Mouse (Mus musculus): ENCODE results near the gene Tma7. TPM values are rescaled to one million over a fixed set of nuclear protein-coding genes. Genes with fewer than 3 reads are reported as not detected.
A peak's percentile ranks its signal among the peaks of the same experiment; 100 is the strongest.

Tma7 gene
- total and polyA plus RNA-seq, 3 experiments = 366 to 400 TPM; not detected in 1

DNA sequence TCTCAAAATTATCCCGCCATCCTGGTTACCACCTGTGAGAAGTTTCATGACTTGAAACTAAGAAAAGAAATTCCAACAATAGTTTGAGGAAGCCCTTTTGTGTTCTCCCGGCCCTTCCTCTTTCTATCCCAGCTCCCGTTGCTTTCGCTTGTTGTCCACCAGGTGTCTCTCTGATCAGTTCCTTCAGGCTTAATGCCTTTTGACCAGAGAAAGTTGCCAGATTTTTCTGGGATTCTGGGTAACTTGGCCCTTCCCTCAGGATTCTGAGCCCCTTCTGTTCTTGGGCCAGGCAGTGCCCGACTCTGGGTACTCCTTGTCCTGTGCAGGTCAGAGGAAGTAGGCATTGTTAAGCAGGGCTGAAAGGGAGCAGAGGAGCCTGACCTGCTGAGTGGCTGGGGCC, 5.6 kb upstream of the Tma7 start:
- TF ChIP-seq CTCF (IDR thresholded peaks at IDR 0.05 in 2 of 3, conservative IDR thresholded peaks at IDR 0.05 in 1 of 3; ENCODE audit: control insufficient read depth in 1 of 3, insufficient read depth in 1 of 3, low read depth in 2 of 3, low read length in 3 of 3, poor library complexity in 1 of 3, severe bottlenecking in 1 of 3) (peak in 2 of 3 experiments; percentile 20 to 25; a peak in 2 of 6 replicates), EP300 (IDR thresholded peaks at IDR 0.05; ENCODE audit: low read depth in 1 of 2, low read length in 2 of 2) (no peak), MAX (IDR thresholded peaks at IDR 0.05; ENCODE audit: low read length) (no peak), USF1 (IDR thresholded peaks at IDR 0.05; ENCODE audit: low read depth, low read length) (no peak), SMC3 (IDR thresholded peaks at IDR 0.05; ENCODE audit: low read depth, low read length) (peak; percentile 15; the same call in 1 of the 2 replicates), NELFE (IDR thresholded peaks at IDR 0.05; ENCODE audit: low read depth, low read length) (no peak), POLR2AphosphoS5 (IDR thresholded peaks at IDR 0.05; ENCODE audit: borderline replicate concordance, low read depth, low read length) (no peak), CHD2 (IDR thresholded peaks at IDR 0.05; ENCODE audit: low read length) (no peak), TBP (IDR thresholded peaks at IDR 0.05; ENCODE audit: low read depth, low read length) (no peak), SIN3A (IDR thresholded peaks at IDR 0.05; ENCODE audit: low read length) (no peak), JUND (IDR thresholded peaks at IDR 0.05; ENCODE audit: low read depth, low read length) (no peak), MXI1 (IDR thresholded peaks at IDR 0.05; ENCODE audit: low read depth, low read length) (no peak), HCFC1 (IDR thresholded peaks at IDR 0.05; ENCODE audit: low read depth, low read length) (no peak), MYC (IDR thresholded peaks at IDR 0.05; ENCODE audit: low read depth, low read length) (no peak), ELF1 (IDR thresholded peaks at IDR 0.05; ENCODE audit: low read depth, low read length) (no peak), GATA1 (IDR thresholded peaks at IDR 0.05; ENCODE audit: low read depth, low read length) (no peak), MYB (IDR thresholded peaks at IDR 0.05; ENCODE audit: low read depth, low read length) (no peak)
- no peak overlapping the region for H3K27ac ChIP-seq (ENCODE audit: control insufficient read depth, low read depth, low read length)

DNA sequence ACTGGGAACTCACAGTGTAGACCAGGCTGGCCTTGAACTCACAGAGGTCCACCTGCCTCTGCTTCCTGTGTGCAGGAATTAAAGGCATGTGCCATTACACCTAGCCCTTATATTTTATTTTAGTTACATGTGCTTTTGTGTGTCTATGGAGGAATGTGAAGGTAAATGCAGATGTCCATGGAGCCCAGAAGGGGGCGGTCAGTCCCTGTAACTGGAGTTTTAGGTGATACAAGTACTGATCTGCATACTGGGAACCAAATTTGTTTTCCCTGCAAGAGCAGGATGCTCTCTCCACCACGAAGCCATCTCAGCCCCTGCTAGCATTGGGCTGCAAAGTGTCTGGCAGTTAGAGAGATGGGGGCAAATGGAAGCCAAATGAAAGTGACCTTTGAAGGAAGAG, 2.5 kb upstream of the Tma7 start:
- DNase-seq (ENCODE audit: low read depth, low spot score) = peak; percentile 64
- H3K36me3 ChIP-seq (ENCODE audit: control insufficient read depth in 1 of 2, insufficient read depth in 2 of 2, low read length in 2 of 2) = peaks cover 0 to 6% of the 10 kb centered on the region in 2 experiments; a peak in 3 of 4 replicates
- no peaks in the 10 kb centered on the region for H3K9me3 ChIP-seq (replicated peaks; ENCODE audit: insufficient read depth, low read length)
- H3K4me1 ChIP-seq (ENCODE audit: control insufficient read depth in 1 of 2, insufficient read depth in 2 of 2, low read length in 2 of 2) = peaks cover 0 to 9% of the 10 kb centered on the region in 2 experiments; a peak in 2 of 4 replicates
- no peak overlapping the region for H3K27ac ChIP-seq (ENCODE audit: control insufficient read depth, low read depth, low read length)
- H3K27me3 ChIP-seq (ENCODE audit: control insufficient read depth in 1 of 2, insufficient read depth in 2 of 2, low read length in 2 of 2) = no peaks in the 10 kb centered on the region
- no peak overlapping the region for H3K4me3 ChIP-seq (ENCODE audit: control insufficient read depth in 1 of 2, insufficient read depth in 1 of 2, low read depth in 2 of 2, low read length in 2 of 2)
- no peak for TF ChIP-seq TBP (IDR thresholded peaks at IDR 0.05; ENCODE audit: low read depth, low read length)
- no peak for TF ChIP-seq JUND (IDR thresholded peaks at IDR 0.05; ENCODE audit: low read depth, low read length)
- TF ChIP-seq MAX (IDR thresholded peaks at IDR 0.05; ENCODE audit: low read length) = 0 out of 2 replicates have a peak, but pooled peaks have one; percentile 42
- TF ChIP-seq ELF1 (IDR thresholded peaks at IDR 0.05; ENCODE audit: low read depth, low read length) = no peak
- no peak for TF ChIP-seq UBTF (IDR thresholded peaks at IDR 0.05; ENCODE audit: borderline replicate concordance, insufficient read depth, low read depth, low read length)
- TF ChIP-seq ETS1 (IDR thresholded peaks at IDR 0.05; ENCODE audit: low read depth, low read length) = no peak
- TF ChIP-seq MEF2A (IDR thresholded peaks at IDR 0.05; ENCODE audit: extremely low read depth, insufficient replicate concordance, low read depth, low read length, poor library complexity, severe bottlenecking) = no peak
- no peak for TF ChIP-seq CHD1 (IDR thresholded peaks at IDR 0.05; ENCODE audit: low read depth, low read length)
- TF ChIP-seq ZNF384 (IDR thresholded peaks at IDR 0.05; ENCODE audit: low read depth, low read length) = no peak
- no peak for TF ChIP-seq MAFK (IDR thresholded peaks at IDR 0.05; ENCODE audit: borderline replicate concordance, low read depth, low read length)
- TF ChIP-seq TCF12 (IDR thresholded peaks at IDR 0.05; ENCODE audit: low read depth, low read length) = no peak
- peak; percentile 35 for TF ChIP-seq RAD21 (IDR thresholded peaks at IDR 0.05; ENCODE audit: low read depth, low read length)
- no peak for TF ChIP-seq CHD2 (IDR thresholded peaks at IDR 0.05; ENCODE audit: low read length)
- TF ChIP-seq CTCF (IDR thresholded peaks at IDR 0.05 in 2 of 3, conservative IDR thresholded peaks at IDR 0.05 in 1 of 3; ENCODE audit: control insufficient read depth in 1 of 3, insufficient read depth in 1 of 3, low read depth in 2 of 3, low read length in 3 of 3, poor library complexity in 1 of 3, severe bottlenecking in 1 of 3) = peak; percentile 33 to 59 (median 36); a peak in 4 of 6 replicates
- TF ChIP-seq TAL1 (IDR thresholded peaks at IDR 0.05; ENCODE audit: low read length) = no peak
- no peak for TF ChIP-seq KAT2A (conservative IDR thresholded peaks at IDR 0.05; ENCODE audit: low read depth, low read length)
- H3K9ac ChIP-seq (ENCODE audit: control insufficient read depth, low read depth, low read length, poor library complexity, severe bottlenecking) = no peak overlapping the region
- peaks cover 37% of the 10 kb centered on the region for H3K79me2 ChIP-seq (ENCODE audit: control insufficient read depth, insufficient read depth, low read length, poor library complexity)

More for the DNA sequence above, 5.6 kb upstream of the Tma7 start:
- H3K36me3 ChIP-seq (ENCODE audit: control insufficient read depth in 1 of 2, insufficient read depth in 2 of 2, low read length in 2 of 2) = no peaks in the 10 kb centered on the region; a peak in 1 of 4 replicates
- no peak overlapping the region for H3K4me3 ChIP-seq (ENCODE audit: control insufficient read depth in 1 of 2, insufficient read depth in 1 of 2, low read depth in 2 of 2, low read length in 2 of 2)
- peaks cover 0 to 5% of the 10 kb centered on the region in 2 experiments; a peak in 2 of 4 replicates for H3K4me1 ChIP-seq (ENCODE audit: control insufficient read depth in 1 of 2, insufficient read depth in 2 of 2, low read length in 2 of 2)
- peaks cover 14% of the 10 kb centered on the region for H3K79me2 ChIP-seq (ENCODE audit: control insufficient read depth, insufficient read depth, low read length, poor library complexity)
- H3K9ac ChIP-seq (ENCODE audit: control insufficient read depth, low read depth, low read length, poor library complexity, severe bottlenecking) = no peak overlapping the region
- no peak for DNase-seq (ENCODE audit: low read depth, low spot score)
- no peaks in the 10 kb centered on the region for H3K9me3 ChIP-seq (replicated peaks; ENCODE audit: insufficient read depth, low read length)
- H3K27me3 ChIP-seq (ENCODE audit: control insufficient read depth in 1 of 2, insufficient read depth in 2 of 2, low read length in 2 of 2) = no peaks in the 10 kb centered on the region

Measured in MEL (cell line).